Mouse (Mus musculus) kidney, postnatal 36 days (tissue): ENCODE measurements around the gene Sipa1l1.
A peak's percentile ranks its signal among the peaks of the same experiment; 100 is the strongest.

Source experiments
- DNase-seq, 2 experiments: peaks; one replicate each; pipeline ENCODE4 v3.0.0; 2021 to 2022; ENCODE audit warnings: mixed read lengths in 2 of 2

The Sipa1l1 gene

DNA sequence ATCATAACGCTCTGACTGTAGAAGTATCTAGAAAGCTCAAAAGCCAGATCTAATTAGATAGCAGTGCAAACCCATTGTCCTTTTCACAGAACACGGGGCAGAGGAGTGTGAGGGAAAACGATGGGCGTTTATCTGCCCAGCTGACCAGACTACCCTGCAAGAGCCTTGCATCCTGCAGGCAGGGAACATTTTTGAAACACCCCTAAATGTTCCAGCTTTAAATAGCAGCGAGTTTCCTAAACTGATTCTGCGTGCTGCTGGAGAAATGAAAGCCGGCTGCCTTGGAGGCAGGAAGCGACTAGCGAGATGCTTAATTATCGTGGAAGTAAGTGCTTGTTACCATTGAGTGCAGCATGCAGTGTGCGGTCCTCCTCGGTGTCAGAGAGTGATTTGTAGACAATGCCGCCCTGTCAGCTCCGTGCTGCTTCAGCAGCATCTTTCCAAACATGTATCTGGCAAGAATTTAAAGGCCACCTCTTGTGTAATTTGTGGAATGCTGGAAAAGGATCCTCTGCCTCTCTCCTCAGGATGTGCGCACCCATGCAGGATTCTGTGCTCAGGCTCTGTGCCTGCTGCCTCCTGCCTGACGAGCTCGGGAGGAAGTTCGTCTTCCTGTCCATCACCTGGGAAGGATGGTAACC, 170.2 kb downstream of the Sipa1l1 start:
- peak; percentile 28 to 29 for DNase-seq

DNA sequence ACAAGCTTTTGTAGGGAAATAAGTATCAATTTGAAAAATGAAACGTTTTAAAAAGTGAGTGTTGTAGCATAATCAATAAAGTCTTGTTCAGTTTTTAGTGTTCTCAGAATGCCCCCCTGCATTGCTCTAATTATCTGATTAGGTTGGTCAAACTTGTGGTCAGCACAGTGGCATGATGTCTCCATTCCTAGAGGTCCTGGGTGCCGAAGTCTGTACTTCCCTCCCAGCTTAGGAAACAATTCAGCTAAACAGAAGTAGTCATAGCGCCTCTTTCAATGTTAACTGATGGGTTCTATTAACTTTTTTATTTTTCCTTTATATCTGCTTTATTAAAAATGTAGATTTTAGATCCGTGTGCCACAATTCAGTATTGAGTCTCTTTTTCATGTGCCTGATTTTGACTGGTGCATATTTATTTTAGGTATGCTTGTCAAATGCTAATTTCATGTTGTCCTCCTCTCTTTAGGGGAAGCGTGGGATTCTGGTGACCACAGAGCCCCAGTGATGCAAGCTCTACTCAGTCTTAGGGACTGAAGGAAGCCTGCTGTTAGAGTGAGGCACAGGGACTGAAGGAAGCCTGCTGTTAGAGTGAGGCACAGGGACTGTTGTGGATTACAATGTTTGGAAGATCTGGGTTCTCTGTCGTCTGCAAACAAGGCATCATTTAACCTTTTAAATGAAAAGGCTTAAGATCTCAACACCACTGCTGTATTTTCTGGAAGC, 171.2 kb downstream of the Sipa1l1 start:
- DNase-seq, result no peak

DNA sequence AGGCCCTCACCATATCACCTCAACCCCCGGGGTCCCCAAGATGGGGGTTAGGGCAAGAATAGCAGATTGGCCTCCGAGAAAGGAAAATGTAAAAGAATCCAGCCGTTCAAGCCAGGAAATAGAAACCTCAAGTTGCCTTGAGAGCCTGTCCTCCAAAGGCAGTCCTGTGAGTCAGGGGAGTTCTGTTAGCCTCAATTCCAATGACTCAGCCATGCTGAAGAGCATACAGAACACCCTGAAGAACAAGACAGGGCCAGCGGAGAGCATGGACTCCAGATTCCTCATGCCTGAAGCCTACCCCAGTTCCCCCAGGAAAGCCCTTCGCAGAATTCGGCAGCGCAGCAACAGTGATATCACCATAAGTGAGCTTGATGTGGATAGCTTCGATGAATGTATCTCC, 172.1 kb downstream of the Sipa1l1 start:
- no peak for DNase-seq

DNA sequence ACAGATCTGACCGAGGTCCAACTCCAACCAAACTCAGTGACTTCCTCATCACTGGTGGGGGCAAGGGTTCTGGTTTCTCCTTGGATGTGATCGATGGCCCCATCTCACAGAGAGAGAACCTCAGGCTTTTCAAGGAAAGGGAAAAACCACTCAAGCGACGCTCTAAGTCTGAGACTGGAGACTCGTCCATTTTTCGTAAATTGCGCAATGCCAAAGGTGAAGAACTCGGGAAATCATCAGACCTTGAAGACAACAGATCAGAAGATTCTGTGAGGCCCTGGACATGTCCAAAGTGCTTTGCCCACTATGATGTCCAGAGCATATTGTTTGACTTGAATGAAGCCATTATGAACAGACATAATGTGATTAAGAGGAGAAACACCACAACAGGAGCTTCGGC, 172.6 kb downstream of the Sipa1l1 start:
- no peak for DNase-seq

DNA sequence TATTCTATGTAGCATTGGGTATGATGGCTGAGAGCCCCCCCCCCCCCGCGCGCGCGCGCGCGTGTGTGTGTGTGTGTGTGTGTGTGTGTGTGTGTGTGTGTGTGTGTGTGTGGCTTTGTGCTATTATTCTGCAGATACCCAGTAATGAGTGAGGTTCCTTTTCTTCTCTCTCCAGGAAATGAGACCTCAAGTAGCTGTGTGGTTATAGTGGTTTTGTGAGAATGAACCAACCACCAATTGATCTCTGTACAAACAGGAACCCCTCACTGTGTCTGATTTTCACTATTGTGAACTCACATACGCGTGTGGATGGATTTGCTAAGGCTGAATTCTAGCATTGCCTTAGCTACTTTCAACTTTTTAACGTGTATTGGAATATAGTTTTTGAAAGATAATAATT, 181.0 kb downstream of the Sipa1l1 start:
- no peak for DNase-seq

DNA sequence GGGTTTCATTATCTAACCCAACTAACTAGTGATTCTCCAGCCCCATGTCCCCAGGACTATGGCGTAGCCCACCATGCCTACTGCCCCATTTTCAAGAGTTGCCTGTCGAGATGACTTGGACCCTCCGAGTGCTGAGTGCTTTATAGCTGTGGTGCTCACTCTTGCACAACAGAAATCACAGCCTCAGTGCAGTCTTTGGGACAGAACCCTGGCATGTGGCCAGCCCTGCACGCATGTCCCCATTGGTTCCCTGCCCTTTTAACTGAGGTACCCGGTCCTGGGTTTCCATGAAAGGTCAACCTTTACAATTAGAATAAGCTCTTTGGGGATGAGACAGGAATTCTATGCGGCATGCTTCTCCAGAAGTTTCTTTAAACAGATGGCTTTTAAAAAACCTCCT, 181.8 kb downstream of the Sipa1l1 start:
- peak; percentile 38 to 74 for DNase-seq

DNA sequence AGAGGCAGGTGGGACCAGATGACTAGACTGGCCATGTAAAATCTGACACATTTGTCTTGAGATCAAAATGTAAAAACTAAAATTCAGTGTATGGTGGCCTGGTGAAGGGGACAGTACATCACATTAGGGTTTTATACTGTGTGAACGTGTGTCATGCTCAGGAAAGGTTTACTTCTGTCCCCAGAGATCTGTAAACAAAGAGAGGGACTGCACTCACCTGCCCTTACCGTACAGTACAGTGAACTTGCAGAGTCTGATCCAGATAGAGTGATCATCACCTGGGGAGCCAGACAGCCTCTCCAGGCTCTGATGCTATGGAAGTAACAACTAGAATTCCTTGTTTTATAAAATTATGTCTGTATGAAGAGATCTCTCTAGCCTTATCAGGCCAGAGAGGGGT, 184.5 kb downstream of the Sipa1l1 start:
- no peak for DNase-seq

DNA sequence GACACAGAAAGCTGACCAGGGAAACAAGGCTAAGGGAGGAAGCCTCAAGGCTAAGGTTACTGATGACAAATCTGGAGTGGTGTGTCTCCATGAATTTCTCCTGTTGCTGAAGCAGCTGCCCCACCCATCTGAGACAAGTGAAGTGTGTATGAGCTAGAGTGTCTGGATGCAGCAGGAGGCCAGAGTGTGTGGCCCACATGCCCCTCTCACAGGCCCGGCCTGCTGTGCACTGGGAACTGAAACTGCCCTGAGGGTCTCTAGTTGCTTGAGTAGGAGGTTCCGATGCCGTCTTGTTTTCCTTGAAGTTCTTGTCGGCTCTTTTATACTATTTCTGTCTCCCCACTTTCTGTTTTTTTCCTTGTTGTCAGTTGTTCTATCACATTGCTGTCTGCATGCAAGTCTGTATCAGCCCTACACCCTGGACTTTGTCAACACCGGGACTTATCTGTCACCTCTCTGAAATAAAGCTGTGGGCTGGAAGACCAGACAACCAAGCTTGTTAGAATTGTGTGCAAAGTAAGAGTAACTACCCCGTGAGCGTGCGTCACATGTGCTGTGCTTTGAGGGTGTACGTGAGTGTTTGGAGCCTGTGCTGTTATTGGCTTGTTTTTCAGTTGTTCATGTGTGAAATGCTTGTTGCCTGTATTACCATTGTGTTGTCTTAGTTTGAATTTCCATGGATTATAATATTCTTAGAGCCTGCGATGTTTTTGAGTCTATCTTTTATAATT, 186.5 kb downstream of the Sipa1l1 start:
- DNase-seq, result no peak

DNA sequence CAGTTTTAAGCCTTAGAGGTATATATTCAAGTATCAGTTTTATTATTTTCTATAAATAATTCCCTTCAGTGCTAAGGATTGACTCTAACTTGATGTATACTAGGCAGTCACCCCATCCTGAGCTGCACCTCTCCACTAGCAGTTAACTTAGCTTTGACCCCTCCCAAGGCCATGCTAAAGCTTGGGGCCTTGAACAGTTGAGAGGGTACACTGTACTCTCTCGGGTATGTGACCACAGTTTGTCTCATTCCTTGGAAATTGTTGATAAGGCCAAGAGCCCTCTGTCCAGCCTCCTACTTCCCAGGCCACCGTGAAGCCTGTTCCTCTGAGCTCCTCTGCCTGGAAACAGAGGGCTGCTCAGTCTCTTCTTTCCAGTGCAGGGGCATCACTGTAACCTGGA, 187.4 kb downstream of the Sipa1l1 start:
- DNase-seq, result no peak

DNA sequence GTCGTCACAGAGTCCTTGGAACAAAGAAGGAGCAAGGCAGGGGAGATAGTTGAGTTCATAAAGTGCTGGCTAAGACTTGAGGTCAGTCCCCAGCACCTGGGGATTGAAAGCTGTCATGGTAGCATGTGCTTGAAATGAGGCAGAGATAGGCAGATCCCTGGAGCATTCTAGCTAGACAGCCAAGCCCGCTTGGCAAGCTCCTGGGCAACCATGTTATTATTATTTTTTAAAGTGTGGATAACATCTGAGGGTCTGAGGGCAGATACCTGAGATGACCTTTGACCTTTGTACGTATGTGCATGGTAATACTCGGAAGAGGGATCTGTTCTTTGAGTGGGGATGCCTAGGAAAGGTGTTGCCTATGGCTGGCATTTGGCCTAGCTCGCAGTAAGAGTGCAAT, 188.3 kb downstream of the Sipa1l1 start:
- DNase-seq, result no peak

DNA sequence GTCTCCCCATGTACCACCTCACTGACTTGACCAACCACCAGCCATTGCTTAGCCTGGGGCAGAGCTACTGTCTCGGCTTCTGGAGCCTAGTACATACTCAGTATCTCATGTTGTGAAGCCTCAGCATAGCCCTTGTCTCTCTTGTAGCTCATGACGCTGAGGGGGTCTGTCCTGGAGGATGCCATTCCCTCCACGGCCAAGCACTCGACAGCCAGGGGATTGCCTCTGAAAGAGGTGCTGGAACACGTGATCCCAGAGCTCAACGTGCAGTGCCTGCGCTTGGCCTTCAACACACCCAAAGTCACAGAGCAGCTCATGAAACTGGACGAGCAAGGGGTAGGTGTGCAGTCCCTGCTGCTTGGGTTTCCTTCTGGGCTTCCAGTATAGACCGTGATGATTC, 193.7 kb downstream of the Sipa1l1 start:
- DNase-seq, result no peak

DNA sequence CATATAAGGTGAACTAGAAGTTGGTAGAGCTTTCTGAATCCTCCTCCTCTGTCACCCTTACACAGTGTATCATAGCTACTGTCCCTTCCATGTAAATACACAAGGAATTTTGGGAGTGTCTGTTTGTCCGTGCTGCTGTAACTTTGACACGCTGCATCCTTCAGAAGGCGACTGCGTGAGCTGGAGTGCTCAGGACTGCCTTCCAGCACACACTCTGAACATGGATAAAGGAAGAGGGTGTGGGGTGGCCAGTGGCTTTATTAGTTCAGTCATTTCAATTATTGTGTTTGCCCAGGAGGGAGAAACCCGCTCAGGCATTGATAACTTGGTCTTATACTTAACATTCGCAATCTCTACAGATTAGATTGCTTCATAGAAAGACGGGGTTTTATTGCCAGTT, 195.1 kb downstream of the Sipa1l1 start:
- DNase-seq, result no peak

DNA sequence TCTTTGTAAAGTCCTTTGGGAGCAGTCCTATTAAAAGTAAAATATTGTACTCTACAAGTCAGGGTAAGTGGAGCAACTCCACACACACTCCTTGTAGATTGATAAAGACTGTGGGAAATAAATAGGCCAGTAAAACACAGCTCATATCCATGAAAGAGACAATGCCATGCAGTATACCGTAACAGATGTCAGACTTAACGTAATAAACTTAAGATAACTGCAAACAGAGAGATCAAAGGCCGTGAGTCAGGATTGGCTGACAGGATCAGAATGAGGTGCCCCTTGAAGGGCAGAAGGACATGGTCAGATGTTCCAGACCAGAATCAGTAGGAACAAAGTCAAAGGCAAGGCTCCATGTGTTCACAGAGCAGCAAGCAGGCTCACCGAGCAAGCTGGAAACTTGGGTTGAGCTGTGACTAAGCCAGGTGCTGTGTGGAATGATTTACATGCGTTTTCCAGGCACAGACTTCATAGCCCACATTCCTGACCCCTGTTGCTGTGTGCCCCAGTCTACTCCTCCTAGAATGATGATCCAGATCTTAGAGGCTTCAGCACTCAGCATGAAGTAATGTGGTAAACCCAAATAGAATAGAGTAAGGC, 196.3 kb downstream of the Sipa1l1 start:
- peak in 1 of 2 experiments; percentile 20 for DNase-seq

DNA sequence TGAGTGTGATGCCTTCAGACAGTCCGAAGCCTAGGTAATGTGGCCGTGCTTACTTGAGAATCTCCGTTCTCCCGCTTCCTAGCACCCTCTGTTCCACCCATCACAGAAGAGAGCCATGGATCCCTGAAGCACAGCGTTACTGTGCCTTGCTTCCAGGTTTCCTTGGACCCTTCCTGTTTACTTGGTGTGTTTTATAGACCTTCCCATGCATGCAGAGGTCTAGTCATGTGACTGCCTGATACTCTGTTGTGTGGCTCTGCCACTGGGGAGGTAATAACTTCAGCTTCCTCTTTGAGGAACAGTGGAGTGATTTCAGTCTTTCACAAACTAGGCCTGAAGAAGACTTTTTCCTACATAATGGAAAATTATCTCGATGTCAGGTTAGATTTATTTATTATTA, 197.6 kb downstream of the Sipa1l1 start:
- no peak for DNase-seq

DNA sequence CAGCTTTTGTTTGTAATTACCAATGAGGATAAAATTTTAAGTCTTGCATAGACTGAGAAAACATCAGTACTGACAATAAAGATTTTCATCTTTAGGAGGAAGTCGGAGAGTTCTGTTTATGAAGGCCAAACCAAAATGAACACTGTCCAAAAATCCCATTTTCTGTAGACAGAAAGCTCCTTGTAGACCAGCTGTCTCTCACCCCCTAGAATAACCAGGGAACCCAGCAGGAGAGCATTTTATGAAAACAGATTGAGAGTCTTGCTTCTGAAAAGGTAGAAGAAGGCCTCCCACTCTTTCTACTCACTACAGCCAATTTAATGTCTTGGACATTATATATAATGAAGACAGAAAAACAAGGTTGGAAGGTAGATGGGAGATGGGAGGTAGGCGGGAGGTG, 198.2 kb downstream of the Sipa1l1 start:
- no peak for DNase-seq

DNA sequence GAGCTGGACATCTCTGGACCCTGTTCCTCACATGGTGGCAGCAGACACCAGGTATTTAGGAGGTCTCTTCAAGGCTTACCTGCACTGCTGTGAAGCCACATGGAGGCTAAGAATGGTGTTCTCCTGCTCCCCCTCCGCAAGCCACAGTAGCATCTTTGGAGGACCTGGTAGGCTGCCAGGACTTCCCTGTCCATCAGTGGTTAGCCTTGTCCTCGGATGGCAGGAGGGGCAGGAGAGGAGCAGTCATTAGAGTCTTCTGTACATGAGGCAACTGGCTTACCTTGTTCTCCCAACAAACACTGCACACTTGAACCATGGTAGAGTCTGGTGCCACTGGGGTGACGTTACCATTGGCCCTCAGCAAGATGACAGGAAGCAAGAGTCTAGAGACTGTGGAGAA, 198.9 kb downstream of the Sipa1l1 start:
- no peak for DNase-seq

DNA sequence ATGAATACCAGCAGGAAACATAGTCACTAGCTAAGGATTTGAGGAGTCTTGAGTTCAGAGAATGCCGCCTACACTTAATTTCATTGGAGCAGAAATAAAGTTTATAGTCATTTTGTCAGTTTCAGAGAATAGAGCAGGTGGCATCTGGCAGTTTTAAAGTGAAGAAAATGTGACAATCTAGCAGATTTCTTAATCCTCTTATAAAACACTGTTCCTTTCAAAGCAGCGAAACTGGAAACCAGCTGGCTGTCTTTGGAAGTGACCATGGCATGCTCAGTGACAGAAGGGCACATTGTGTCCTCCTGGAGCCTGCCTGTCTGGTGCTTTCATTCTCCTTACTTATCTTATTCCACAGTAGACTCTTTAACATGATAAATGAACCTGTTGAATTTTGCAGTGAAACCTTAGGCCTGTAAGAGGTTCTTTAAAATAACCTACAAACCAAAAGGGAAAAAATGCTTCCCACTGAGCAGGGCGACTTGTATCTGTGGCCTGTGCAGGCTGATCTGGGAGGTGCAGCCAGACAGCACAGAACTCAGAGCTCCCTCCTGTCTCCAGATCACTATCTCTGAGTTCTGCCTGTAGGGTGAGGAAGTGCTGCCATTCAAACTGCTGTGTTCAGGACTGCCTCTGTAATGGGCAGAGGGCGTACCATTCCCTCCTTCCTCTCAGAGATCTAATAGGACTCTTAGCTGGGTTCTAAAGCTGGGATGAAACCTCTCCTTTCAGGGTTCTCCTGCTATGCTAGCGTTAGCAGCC, 200.5 kb downstream of the Sipa1l1 start:
- no peak for DNase-seq

DNA sequence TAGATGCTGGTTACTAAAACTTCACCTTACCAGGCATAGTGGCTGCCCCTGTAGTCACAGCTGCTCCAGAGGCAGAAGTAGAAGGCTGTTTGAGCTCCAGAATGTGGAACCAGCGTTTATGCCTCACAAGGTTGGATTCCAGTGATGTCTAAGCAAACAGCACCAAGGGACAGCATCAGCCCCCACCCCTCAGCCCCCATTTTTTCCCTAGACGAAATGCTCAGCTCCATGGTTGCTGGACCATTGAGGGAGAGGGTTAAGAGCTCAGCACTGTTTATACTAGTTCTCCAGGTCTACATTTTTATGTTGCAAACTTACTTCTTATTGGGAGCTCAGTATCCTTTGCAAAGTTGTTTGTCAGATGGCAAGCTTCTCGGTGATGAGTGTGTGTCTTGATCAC, 202.1 kb downstream of the Sipa1l1 start:
- no peak for DNase-seq

DNA sequence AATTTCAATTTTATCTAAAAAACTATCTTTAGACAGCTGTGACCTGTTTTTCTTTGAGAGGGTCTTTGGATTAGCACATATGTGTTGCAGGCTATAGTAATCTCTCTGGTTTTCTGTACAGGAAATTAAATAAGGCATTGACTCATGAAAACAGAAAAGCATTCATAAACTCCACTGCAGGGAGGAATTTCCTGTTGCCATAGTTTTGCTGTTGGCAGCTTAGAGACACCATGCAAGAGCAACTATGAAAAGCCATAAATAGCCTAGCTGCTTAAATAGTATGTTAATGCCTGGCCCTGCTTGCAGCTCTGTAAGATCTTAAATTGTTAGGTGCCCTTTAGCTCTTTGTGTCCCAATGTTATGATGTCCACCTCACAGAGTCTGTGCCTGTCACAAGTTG, 204.9 kb downstream of the Sipa1l1 start:
- DNase-seq, result no peak

DNA sequence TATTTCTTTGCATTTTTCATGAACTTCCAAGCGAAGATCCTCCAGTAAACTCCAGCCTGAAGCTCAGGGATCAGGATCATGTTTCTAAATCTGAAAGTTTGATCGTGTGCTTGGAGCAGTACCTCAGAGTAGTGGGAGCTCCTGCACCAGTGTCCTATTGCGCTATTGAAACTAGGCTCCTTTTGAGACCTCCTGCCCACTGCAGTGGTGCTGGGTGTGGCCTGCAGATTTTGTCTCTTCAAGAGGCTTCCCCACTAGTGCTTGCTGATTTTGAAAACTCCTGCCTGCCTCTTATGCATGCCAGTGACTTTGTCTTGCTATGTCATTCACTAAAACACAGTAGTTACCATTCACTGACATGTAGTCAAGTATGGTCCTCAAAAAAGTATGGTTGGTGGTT, 213.8 kb downstream of the Sipa1l1 start:
- DNase-seq, result no peak

DNA sequence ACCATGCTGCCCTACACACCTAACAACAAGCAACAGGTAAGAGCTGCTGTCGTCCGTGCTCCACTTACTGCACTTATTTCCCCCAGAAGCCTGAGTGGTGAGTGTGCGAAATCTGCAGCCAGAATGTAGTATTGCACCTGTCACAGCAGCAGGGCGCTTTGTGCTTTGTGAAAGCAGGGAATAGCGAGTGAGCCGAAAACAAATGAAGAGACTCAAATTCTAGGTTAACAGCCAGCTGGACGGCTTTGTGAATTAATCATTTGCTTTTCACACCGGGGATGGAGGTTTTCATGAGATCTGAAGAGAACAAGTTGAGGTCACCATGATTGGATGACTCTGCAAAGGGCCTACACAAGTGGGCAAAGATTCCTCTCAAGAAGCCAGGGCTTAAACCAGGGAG, 215.6 kb downstream of the Sipa1l1 start:
- DNase-seq, result peak; percentile 50 to 53

DNA sequence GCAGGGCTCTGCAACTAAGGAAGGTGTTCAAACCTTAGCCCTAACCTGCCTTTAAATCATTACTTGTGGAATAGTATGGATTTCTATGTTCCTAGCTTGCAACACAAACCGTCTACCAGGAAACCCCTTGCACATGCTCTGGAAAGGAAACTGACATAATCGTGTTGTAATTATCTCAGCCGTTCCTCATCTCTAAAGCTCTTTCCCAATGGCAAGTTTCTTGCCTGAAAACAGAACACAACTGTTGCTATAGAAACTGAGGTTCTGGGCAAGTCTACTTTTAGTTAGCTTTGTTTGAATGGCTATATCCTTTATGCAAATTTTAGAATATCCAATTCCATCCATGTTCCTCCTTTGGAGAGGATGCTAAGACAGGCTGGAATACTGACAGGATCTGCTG, 217.9 kb downstream of the Sipa1l1 start:
- no peak for DNase-seq

DNA sequence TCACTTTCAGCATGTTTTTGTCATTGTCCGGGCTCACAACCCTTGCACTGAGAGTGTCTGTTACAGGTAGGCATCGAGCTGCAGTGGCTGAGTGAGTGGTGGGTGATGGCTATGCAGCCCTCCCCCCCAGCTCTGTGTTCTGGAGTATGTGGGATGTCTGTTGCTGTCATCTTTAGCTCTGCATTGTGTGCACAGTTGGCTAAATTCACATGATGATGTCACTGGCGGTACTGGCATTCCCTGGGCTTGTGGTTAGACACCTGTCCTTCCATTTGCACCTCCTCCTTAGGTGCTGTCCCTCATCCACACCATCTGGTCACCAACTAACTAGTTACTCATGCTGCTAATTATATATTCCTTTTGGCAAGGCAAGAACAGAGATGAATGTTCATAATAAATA, 218.5 kb downstream of the Sipa1l1 start:
- no peak for DNase-seq
